Mouse (Mus musculus) E14TG2a.4 (cell line): ENCODE measurements around the gene Nle1.

Source experiments
- CTCF ChIP-seq: conservative IDR thresholded peaks from 2 replicates; pipeline ENCODE4 v1.5.1; 2014; ENCODE audit warnings: low read length
- NANOG ChIP-seq: IDR thresholded peaks from 2 replicates; pipeline ENCODE4 v1.6.1; 2014; ENCODE audit warnings: borderline replicate concordance, low read length, mixed read lengths
- POU5F1 ChIP-seq: IDR thresholded peaks from 2 replicates; pipeline ENCODE4 v1.6.1; 2014; ENCODE audit warnings: low read length, borderline replicate concordance

DNA sequence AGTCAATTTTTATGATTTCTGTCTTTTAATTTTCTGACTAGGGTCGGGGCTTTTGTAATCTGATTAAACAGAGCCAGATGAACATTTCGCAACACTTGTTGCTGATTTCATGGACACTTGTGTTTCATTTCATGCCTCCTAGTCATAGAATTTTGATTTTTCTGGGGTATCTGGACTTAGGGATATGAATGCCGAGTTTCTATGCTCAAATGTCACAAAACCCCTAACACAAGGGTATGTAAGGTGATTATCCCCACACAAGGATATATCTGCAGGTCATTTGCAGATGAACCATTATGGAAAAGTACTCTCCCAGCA, 21.4 kb upstream of the Nle1 start:
- no peak for TF ChIP-seq CTCF
- TF ChIP-seq NANOG = no peak
- TF ChIP-seq POU5F1 = no peak
